Mouse (Mus musculus): Measurements from ENCODE around the gene Henmt1. TPM values are rescaled to one million over a fixed set of nuclear protein-coding genes. Genes with fewer than 3 reads are reported as not detected.
A peak's percentile ranks its signal among the peaks of the same experiment; 100 is the strongest.

The Henmt1 gene
- polyA plus RNA-seq, 1 experiment from 2014 or later: 0.28 TPM

GRCm38 (mm10) chr3:108925677-108926076, 14.0 kb upstream of the Henmt1 start:
- H3K9me3 ChIP-seq (ENCODE audit: control insufficient read depth, low read length): peaks cover 3% of the 10 kb centered on the region; the same call in 1 of the 2 replicates
- ATAC-seq: peak; percentile 71
- no peak overlapping the region for H3K4me2 ChIP-seq (ENCODE audit: low read depth, low read length)
- no peaks in the 10 kb centered on the region for H3K36me3 ChIP-seq (ENCODE audit: control insufficient read depth, insufficient read depth, low read length)
- 63% methylated on average over 4 of the region's 4 CpGs for WGBS
- H3K4me3 ChIP-seq (ENCODE audit: low read length): no peak overlapping the region
- H3K9ac ChIP-seq (ENCODE audit: low read depth, low read length): no peak overlapping the region
- peak overlapping the region; percentile 16; the same call in 1 of the 2 replicates for H3K27ac ChIP-seq (ENCODE audit: low read length)
- no peaks in the 10 kb centered on the region for H3K4me1 ChIP-seq (ENCODE audit: control insufficient read depth, insufficient read depth, low read length)
- no peaks in the 10 kb centered on the region for H3K27me3 ChIP-seq (replicated peaks; ENCODE audit: control insufficient read depth, insufficient read depth, low read length)

GRCm38 (mm10) chr3:108926308-108926707, 13.4 kb upstream of the Henmt1 start:
- H3K4me3 ChIP-seq (ENCODE audit: low read length): no peak overlapping the region
- no peaks in the 10 kb centered on the region for H3K27me3 ChIP-seq (replicated peaks; ENCODE audit: control insufficient read depth, insufficient read depth, low read length)
- H3K4me2 ChIP-seq (ENCODE audit: low read depth, low read length): no peak overlapping the region
- H3K9ac ChIP-seq (ENCODE audit: low read depth, low read length): no peak overlapping the region
- no peaks in the 10 kb centered on the region for H3K36me3 ChIP-seq (ENCODE audit: control insufficient read depth, insufficient read depth, low read length)
- ATAC-seq: peak; percentile 54
- peaks cover 3% of the 10 kb centered on the region; the same call in 1 of the 2 replicates for H3K9me3 ChIP-seq (ENCODE audit: control insufficient read depth, low read length)
- WGBS: 63% methylated on average over 1 of the region's 1 CpGs
- no peaks in the 10 kb centered on the region for H3K4me1 ChIP-seq (ENCODE audit: control insufficient read depth, insufficient read depth, low read length)
- no peak overlapping the region for H3K27ac ChIP-seq (ENCODE audit: low read length)

GRCm38 (mm10) chr3:108933557-108933956, 6.1 kb upstream of the Henmt1 start:
- no peak overlapping the region for H3K27ac ChIP-seq (ENCODE audit: low read length)
- no peaks in the 10 kb centered on the region for H3K4me1 ChIP-seq (ENCODE audit: control insufficient read depth, insufficient read depth, low read length)
- H3K27me3 ChIP-seq (replicated peaks; ENCODE audit: control insufficient read depth, insufficient read depth, low read length): no peaks in the 10 kb centered on the region
- H3K9me3 ChIP-seq (ENCODE audit: control insufficient read depth, low read length): peaks cover 3% of the 10 kb centered on the region; the same call in 1 of the 2 replicates
- H3K36me3 ChIP-seq (ENCODE audit: control insufficient read depth, insufficient read depth, low read length): no peaks in the 10 kb centered on the region
- no peak overlapping the region for H3K4me2 ChIP-seq (ENCODE audit: low read depth, low read length)
- H3K4me3 ChIP-seq (ENCODE audit: low read length): no peak overlapping the region
- 95% methylated on average over 6 of the region's 6 CpGs for WGBS
- no peak overlapping the region for H3K9ac ChIP-seq (ENCODE audit: low read depth, low read length)
- no peak for ATAC-seq

GRCm38 (mm10) chr3:108938691-108939090, 982 bp upstream of the Henmt1 start:
- H3K4me3 ChIP-seq (ENCODE audit: low read length): no peak overlapping the region

GRCm38 (mm10) chr3:108940001-108940633, 444 bp downstream of the Henmt1 start, which contains the start of gene Gm9857:
Gm9857 (minus strand) TSS chr3:108940445.
- Histone ChIP-seq H3K36me3 (ENCODE audit: control insufficient read depth, insufficient read depth, low read length) (no peaks in the 10 kb centered on the region), H3K4me3 (ENCODE audit: low read length) (peak within 1 kb of the TSS; percentile 44), H3K27me3 (replicated peaks; ENCODE audit: control insufficient read depth, insufficient read depth, low read length) (no peaks in the 10 kb centered on the region), H3K4me2 (ENCODE audit: low read depth, low read length) (peak within 1 kb of the TSS; percentile 65), H3K27ac (ENCODE audit: low read length) (no peak within 1 kb of the TSS), H3K9ac (ENCODE audit: low read depth, low read length) (peak within 1 kb of the TSS; percentile 57), H3K9me3 (ENCODE audit: control insufficient read depth, low read length) (no peaks in the 10 kb centered on the region), H3K4me1 (ENCODE audit: control insufficient read depth, insufficient read depth, low read length) (no peaks in the 10 kb centered on the region)
- WGBS: 51% methylated on average over 50 of the region's 59 CpGs
- ATAC-seq: peak; percentile 67

More at GRCm38 (mm10) chr3:108938691-108939090, 982 bp upstream of the Henmt1 start:
- ATAC-seq: no peak
- WGBS: 91% methylated on average over 5 of the region's 5 CpGs
- no peak overlapping the region for H3K9ac ChIP-seq (ENCODE audit: low read depth, low read length)
- no peak overlapping the region for H3K4me2 ChIP-seq (ENCODE audit: low read depth, low read length)
- H3K27ac ChIP-seq (ENCODE audit: low read length): no peak overlapping the region
- H3K27me3 ChIP-seq (replicated peaks; ENCODE audit: control insufficient read depth, insufficient read depth, low read length): no peaks in the 10 kb centered on the region
- H3K4me1 ChIP-seq (ENCODE audit: control insufficient read depth, insufficient read depth, low read length): no peaks in the 10 kb centered on the region
- H3K36me3 ChIP-seq (ENCODE audit: control insufficient read depth, insufficient read depth, low read length): no peaks in the 10 kb centered on the region
- no peaks in the 10 kb centered on the region for H3K9me3 ChIP-seq (ENCODE audit: control insufficient read depth, low read length)

GRCm38 (mm10) chr3:108940996-108941395, 1.3 kb downstream of the Henmt1 start:
- Histone ChIP-seq H3K4me2 (ENCODE audit: low read depth, low read length) (no peak overlapping the region), H3K9me3 (ENCODE audit: control insufficient read depth, low read length) (no peaks in the 10 kb centered on the region), H3K9ac (ENCODE audit: low read depth, low read length) (no peak overlapping the region), H3K4me3 (ENCODE audit: low read length) (no peak overlapping the region), H3K27me3 (replicated peaks; ENCODE audit: control insufficient read depth, insufficient read depth, low read length) (no peaks in the 10 kb centered on the region), H3K27ac (ENCODE audit: low read length) (no peak overlapping the region), H3K4me1 (ENCODE audit: control insufficient read depth, insufficient read depth, low read length) (no peaks in the 10 kb centered on the region), H3K36me3 (ENCODE audit: control insufficient read depth, insufficient read depth, low read length) (no peaks in the 10 kb centered on the region)
- 86% methylated on average over 10 of the region's 10 CpGs for WGBS
- no peak for ATAC-seq

GRCm38 (mm10) chr3:108957976-108958375, 18.3 kb downstream of the Henmt1 start:
- ATAC-seq: no peak
- no peaks in the 10 kb centered on the region for H3K9me3 ChIP-seq (ENCODE audit: control insufficient read depth, low read length)
- no peaks in the 10 kb centered on the region for H3K36me3 ChIP-seq (ENCODE audit: control insufficient read depth, insufficient read depth, low read length)
- no peak overlapping the region for H3K9ac ChIP-seq (ENCODE audit: low read depth, low read length)
- H3K4me3 ChIP-seq (ENCODE audit: low read length): no peak overlapping the region
- H3K27ac ChIP-seq (ENCODE audit: low read length): no peak overlapping the region
- H3K4me2 ChIP-seq (ENCODE audit: low read depth, low read length): no peak overlapping the region
- H3K27me3 ChIP-seq (replicated peaks; ENCODE audit: control insufficient read depth, insufficient read depth, low read length): no peaks in the 10 kb centered on the region
- H3K4me1 ChIP-seq (ENCODE audit: control insufficient read depth, insufficient read depth, low read length): peaks cover 4% of the 10 kb centered on the region; the same call in 1 of the 2 replicates

- no peaks in the 10 kb centered on the region for H3K27me3 ChIP-seq (replicated peaks; ENCODE audit: control insufficient read depth, insufficient read depth, low read length)
- 62% methylated on average over 13 of the region's 13 CpGs for WGBS
- no peaks in the 10 kb centered on the region for H3K9me3 ChIP-seq (ENCODE audit: control insufficient read depth, low read length)
- peaks cover 4% of the 10 kb centered on the region; the same call in 1 of the 2 replicates for H3K4me1 ChIP-seq (ENCODE audit: control insufficient read depth, insufficient read depth, low read length)
- no peaks in the 10 kb centered on the region for H3K36me3 ChIP-seq (ENCODE audit: control insufficient read depth, insufficient read depth, low read length)
- H3K9ac ChIP-seq (ENCODE audit: low read depth, low read length): no peak overlapping the region
- H3K4me2 ChIP-seq (ENCODE audit: low read depth, low read length): no peak overlapping the region
- H3K27ac ChIP-seq (ENCODE audit: low read length): no peak overlapping the region
- H3K4me3 ChIP-seq (ENCODE audit: low read length): no peak overlapping the region
- ATAC-seq: no peak
Measured at GRCm38 (mm10) chr3:108959680-108960295, 20.1 kb downstream of the Henmt1 start.

- no peaks in the 10 kb centered on the region for H3K36me3 ChIP-seq (ENCODE audit: control insufficient read depth, insufficient read depth, low read length)
- WGBS: 41% methylated on average over 7 of the region's 7 CpGs
- no peak overlapping the region for H3K27ac ChIP-seq (ENCODE audit: low read length)
- H3K4me3 ChIP-seq (ENCODE audit: low read length): no peak overlapping the region
- no peak overlapping the region for H3K4me2 ChIP-seq (ENCODE audit: low read depth, low read length)
- no peak overlapping the region for H3K9ac ChIP-seq (ENCODE audit: low read depth, low read length)
- no peak for ATAC-seq
- H3K4me1 ChIP-seq (ENCODE audit: control insufficient read depth, insufficient read depth, low read length): peaks cover 4% of the 10 kb centered on the region; the same call in 1 of the 2 replicates
- no peaks in the 10 kb centered on the region for H3K9me3 ChIP-seq (ENCODE audit: control insufficient read depth, low read length)
- H3K27me3 ChIP-seq (replicated peaks; ENCODE audit: control insufficient read depth, insufficient read depth, low read length): no peaks in the 10 kb centered on the region
Measured at GRCm38 (mm10) chr3:108961226-108961625, 21.6 kb downstream of the Henmt1 start.
